Mouse (Mus musculus) gastrocnemius, postnatal 14 days (tissue): ENCODE data around the gene H2-Ke6. TPM values are rescaled to one million over a fixed set of nuclear protein-coding genes. Genes with fewer than 3 reads are reported as not detected.

Experiments used
- DNase-seq: peaks from one replicate; pipeline ENCODE4 v3.0.0; 2021; ENCODE audit warnings: mixed read lengths
- intact Hi-C: fragments of 180-260 bp; cut with DNase I; formaldehyde crosslinking; loops from one replicate; pipeline ENCODE4 v1.15.1; 2025; ENCODE audit warnings: low total_unique reads
- total RNA-seq, 2 experiments: library from RNA; stranded (reverse); gene quantifications; 2 replicates each; pipeline ENCODE4 v1.2.3; 2021

H2-Ke6 gene
- total RNA-seq, 2 experiments from 2014 or later: 50.1 to 51.3 TPM

GRCm38 (mm10) chr17:34031465-34032173, 3.8 kb upstream of the H2-Ke6 start, which contains the start of the genes Slc39a7 and Rxrb:
TSS of gene Slc39a7 (minus strand) at chr17:34031682.
TSS of gene Rxrb (plus strand) at chr17:34031812.
- DNase-seq: peak; percentile 99
- intact Hi-C loops: no loop called here

- intact Hi-C loops: no loop called here
- no peak for DNase-seq
These were observed 3.0 kb upstream of the H2-Ke6 start for GRCm38 (mm10) chr17:34030861-34031326.

- DNase-seq: no peak
- intact Hi-C loops: no loop called here
These were observed 2.2 kb upstream of the H2-Ke6 start for GRCm38 (mm10) chr17:34029890-34030595.

GRCm38 (mm10) chr17:34029150-34029889, 1.5 kb upstream of the H2-Ke6 start:
- intact Hi-C loops: no loop called here
- DNase-seq: no peak

- DNase-seq: no peak
- intact Hi-C loops: no loop called here
These were observed 765 bp upstream of the H2-Ke6 start for GRCm38 (mm10) chr17:34028501-34029149.

- intact Hi-C loops: no loop called here
- DNase-seq: no peak
These were observed 774 bp downstream of the H2-Ke6 start for GRCm38 (mm10) chr17:34026917-34027655.

- intact Hi-C loops: no loop called here
- no peak for DNase-seq
These were observed 1.6 kb downstream of the H2-Ke6 start for GRCm38 (mm10) chr17:34026221-34026620.

- intact Hi-C loops: no loop called here
- no peak for DNase-seq
These were observed 2.1 kb downstream of the H2-Ke6 start for GRCm38 (mm10) chr17:34025756-34026151.

GRCm38 (mm10) chr17:34024861-34025755, 2.8 kb downstream of the H2-Ke6 start:
- no peak for DNase-seq
- intact Hi-C loops: no loop called here

- intact Hi-C loops: no loop called here
- DNase-seq: peak; percentile 88
These were observed 3.5 kb downstream of the H2-Ke6 start, which contains the start of gene Ring1 for GRCm38 (mm10) chr17:34024317-34024821. TSS of gene Ring1 (minus strand) at chr17:34024680.

- intact Hi-C loops: no loop called here
- DNase-seq: no peak
These were observed 4.2 kb downstream of the H2-Ke6 start for GRCm38 (mm10) chr17:34023678-34024077.

- intact Hi-C loops: no loop called here
- DNase-seq: no peak
These were observed 4.9 kb downstream of the H2-Ke6 start for GRCm38 (mm10) chr17:34022987-34023386.

- DNase-seq: no peak
- intact Hi-C loops: no loop called here
These were observed 5.5 kb downstream of the H2-Ke6 start for GRCm38 (mm10) chr17:34022414-34022783.

GRCm38 (mm10) chr17:34021539-34022413, 6.1 kb downstream of the H2-Ke6 start:
- intact Hi-C loops: no loop called here
- DNase-seq: no peak

- no peak for DNase-seq
- intact Hi-C loops: no loop called here
These were observed 14.4 kb downstream of the H2-Ke6 start for GRCm38 (mm10) chr17:34013436-34013835.

- intact Hi-C loops: no loop called here
- DNase-seq: no peak
These were observed 17.7 kb downstream of the H2-Ke6 start for GRCm38 (mm10) chr17:34010156-34010555.

GRCm38 (mm10) chr17:34006570-34006969, 21.3 kb downstream of the H2-Ke6 start:
- intact Hi-C loops: no loop called here
- no peak for DNase-seq
